Mouse (Mus musculus): ENCODE results near the gene Ikbke. TPM values are rescaled to one million over a fixed set of nuclear protein-coding genes. Genes with fewer than 3 reads are reported as not detected.

Gene Ikbke
- total RNA-seq, 1 experiment, result 4.2 TPM

GRCm38 (mm10) chr1:131287267-131287666 is 7.9 kb upstream of the Ikbke start:
- no peak for TF ChIP-seq ZNF384 (IDR thresholded peaks at IDR 0.05; ENCODE audit: low read depth, low read length)
- TF ChIP-seq ZC3H11A (IDR thresholded peaks at IDR 0.05; ENCODE audit: borderline replicate concordance, low read depth, low read length), result no peak
- no peak for TF ChIP-seq HCFC1 (IDR thresholded peaks at IDR 0.05; ENCODE audit: borderline replicate concordance, insufficient read depth, low read length)
- no peak for TF ChIP-seq MAFK (IDR thresholded peaks at IDR 0.05; ENCODE audit: insufficient read depth, low read depth, low read length)
- no peak for TF ChIP-seq CHD2 (IDR thresholded peaks at IDR 0.05; ENCODE audit: low read depth, low read length)
- Histone ChIP-seq H3K27ac (ENCODE audit: insufficient read depth, low read depth, low read length, poor library complexity, severe bottlenecking) (no peak overlapping the region), H3K36me3 (ENCODE audit: control insufficient read depth, insufficient read depth, low read length, poor library complexity, severe bottlenecking) (peaks cover 7% of the 10 kb centered on the region; the same call in 1 of the 2 replicates), H3K9me3 (ENCODE audit: control insufficient read depth, insufficient read depth, low read depth, low read length) (no peaks in the 10 kb centered on the region), H3K4me1 (ENCODE audit: control insufficient read depth in 2 of 2, insufficient read depth in 2 of 2, low read length in 2 of 2, poor library complexity in 1 of 2) (0 out of 4 replicates have a peak, but pooled peaks cover 0 to 2% of the 10 kb centered on the region in 2 experiments), H3K9ac (ENCODE audit: insufficient read depth, low read depth, low read length, poor library complexity, severe bottlenecking) (no peak overlapping the region), H3K4me3 (ENCODE audit: insufficient read depth in 1 of 2, low read depth in 1 of 2, low read length in 2 of 2, poor library complexity in 1 of 2, severe bottlenecking in 1 of 2) (no peak overlapping the region)
- no peak for DNase-seq (ENCODE audit: low read depth, low spot score)
- in situ Hi-C loops (cut with MboI; ENCODE audit: low sequenced_read_pairs in 2 of 2, unreplicated experiment in 2 of 2), result loop anchor here in 1 of 2 experiments (25.0 kb wide), 1 partner anchor 275 kb away; no protein-coding TSS in a partner anchor

- H3K9me3 ChIP-seq (ENCODE audit: control insufficient read depth, insufficient read depth, low read depth, low read length), result no peaks in the 10 kb centered on the region
- H3K36me3 ChIP-seq (ENCODE audit: control insufficient read depth, insufficient read depth, low read length, poor library complexity, severe bottlenecking), result peaks cover 7% of the 10 kb centered on the region; the same call in 1 of the 2 replicates
- 0 out of 4 replicates have a peak, but pooled peaks cover 0 to 2% of the 10 kb centered on the region in 2 experiments for H3K4me1 ChIP-seq (ENCODE audit: control insufficient read depth in 2 of 2, insufficient read depth in 2 of 2, low read length in 2 of 2, poor library complexity in 1 of 2)
- H3K27ac ChIP-seq (ENCODE audit: insufficient read depth, low read depth, low read length, poor library complexity, severe bottlenecking), result no peak overlapping the region
- H3K4me3 ChIP-seq (ENCODE audit: insufficient read depth in 1 of 2, low read depth in 1 of 2, low read length in 2 of 2, poor library complexity in 1 of 2, severe bottlenecking in 1 of 2), result no peak overlapping the region
- TF ChIP-seq ZC3H11A (IDR thresholded peaks at IDR 0.05; ENCODE audit: borderline replicate concordance, low read depth, low read length) (no peak), ZNF384 (IDR thresholded peaks at IDR 0.05; ENCODE audit: low read depth, low read length) (no peak), HCFC1 (IDR thresholded peaks at IDR 0.05; ENCODE audit: borderline replicate concordance, insufficient read depth, low read length) (no peak), MAFK (IDR thresholded peaks at IDR 0.05; ENCODE audit: insufficient read depth, low read depth, low read length) (no peak), CHD2 (IDR thresholded peaks at IDR 0.05; ENCODE audit: low read depth, low read length) (no peak)
- no peak overlapping the region for H3K9ac ChIP-seq (ENCODE audit: insufficient read depth, low read depth, low read length, poor library complexity, severe bottlenecking)
- in situ Hi-C loops (cut with MboI; ENCODE audit: low sequenced_read_pairs in 2 of 2, unreplicated experiment in 2 of 2), result loop anchor here in 1 of 2 experiments (25.0 kb wide), 1 partner anchor 275 kb away; no protein-coding TSS in a partner anchor
- no peak for DNase-seq (ENCODE audit: low read depth, low spot score)
Observed at GRCm38 (mm10) chr1:131286803-131287202, 7.4 kb upstream of the Ikbke start.

- Histone ChIP-seq H3K4me1 (ENCODE audit: control insufficient read depth in 2 of 2, insufficient read depth in 2 of 2, low read length in 2 of 2, poor library complexity in 1 of 2) (peaks cover 0 to 5% of the 10 kb centered on the region in 2 experiments; a peak in 1 of 4 replicates), H3K36me3 (ENCODE audit: control insufficient read depth, insufficient read depth, low read length, poor library complexity, severe bottlenecking) (peaks cover 7% of the 10 kb centered on the region; the same call in 1 of the 2 replicates), H3K4me3 (ENCODE audit: insufficient read depth in 1 of 2, low read depth in 1 of 2, low read length in 2 of 2, poor library complexity in 1 of 2, severe bottlenecking in 1 of 2) (no peak overlapping the region), H3K9me3 (ENCODE audit: control insufficient read depth, insufficient read depth, low read depth, low read length) (no peaks in the 10 kb centered on the region), H3K27ac (ENCODE audit: insufficient read depth, low read depth, low read length, poor library complexity, severe bottlenecking) (no peak overlapping the region), H3K9ac (ENCODE audit: insufficient read depth, low read depth, low read length, poor library complexity, severe bottlenecking) (no peak overlapping the region)
- DNase-seq (ENCODE audit: low read depth, low spot score), result no peak
- in situ Hi-C loops (cut with MboI; ENCODE audit: low sequenced_read_pairs in 2 of 2, unreplicated experiment in 2 of 2), result loop anchor here in 1 of 2 experiments (25.0 kb wide), 1 partner anchor 278 kb away; no protein-coding TSS in a partner anchor
- TF ChIP-seq HCFC1 (IDR thresholded peaks at IDR 0.05; ENCODE audit: borderline replicate concordance, insufficient read depth, low read length) (no peak), CHD2 (IDR thresholded peaks at IDR 0.05; ENCODE audit: low read depth, low read length) (no peak), ZC3H11A (IDR thresholded peaks at IDR 0.05; ENCODE audit: borderline replicate concordance, low read depth, low read length) (no peak), MAFK (IDR thresholded peaks at IDR 0.05; ENCODE audit: insufficient read depth, low read depth, low read length) (no peak), ZNF384 (IDR thresholded peaks at IDR 0.05; ENCODE audit: low read depth, low read length) (no peak)
Observed at GRCm38 (mm10) chr1:131284616-131285015, 5.2 kb upstream of the Ikbke start.

- TF ChIP-seq ZC3H11A (IDR thresholded peaks at IDR 0.05; ENCODE audit: borderline replicate concordance, low read depth, low read length), result no peak
- no peak for TF ChIP-seq HCFC1 (IDR thresholded peaks at IDR 0.05; ENCODE audit: borderline replicate concordance, insufficient read depth, low read length)
- peaks cover 3% of the 10 kb centered on the region; the same call in 1 of the 2 replicates for H3K36me3 ChIP-seq (ENCODE audit: control insufficient read depth, insufficient read depth, low read length, poor library complexity, severe bottlenecking)
- H3K9me3 ChIP-seq (ENCODE audit: control insufficient read depth, insufficient read depth, low read depth, low read length), result no peaks in the 10 kb centered on the region
- H3K9ac ChIP-seq (ENCODE audit: insufficient read depth, low read depth, low read length, poor library complexity, severe bottlenecking), result no peak overlapping the region
- in situ Hi-C loops (cut with MboI; ENCODE audit: low sequenced_read_pairs in 2 of 2, unreplicated experiment in 2 of 2), result loop anchor here in 1 of 2 experiments (25.0 kb wide), 1 partner anchor 278 kb away; no protein-coding TSS in a partner anchor
- no peak overlapping the region for H3K27ac ChIP-seq (ENCODE audit: insufficient read depth, low read depth, low read length, poor library complexity, severe bottlenecking)
- DNase-seq (ENCODE audit: low read depth, low spot score), result no peak
- no peak overlapping the region for H3K4me3 ChIP-seq (ENCODE audit: insufficient read depth in 1 of 2, low read depth in 1 of 2, low read length in 2 of 2, poor library complexity in 1 of 2, severe bottlenecking in 1 of 2)
- H3K4me1 ChIP-seq (ENCODE audit: control insufficient read depth in 2 of 2, insufficient read depth in 2 of 2, low read length in 2 of 2, poor library complexity in 1 of 2), result peaks cover 0 to 5% of the 10 kb centered on the region in 2 experiments; a peak in 1 of 4 replicates
Observed at GRCm38 (mm10) chr1:131284167-131284566, 4.8 kb upstream of the Ikbke start.
